Mouse (Mus musculus): ENCODE data around the gene Banf2.
A peak's percentile ranks its signal among the peaks of the same experiment; 100 is the strongest.

Gene Banf2

DNA sequence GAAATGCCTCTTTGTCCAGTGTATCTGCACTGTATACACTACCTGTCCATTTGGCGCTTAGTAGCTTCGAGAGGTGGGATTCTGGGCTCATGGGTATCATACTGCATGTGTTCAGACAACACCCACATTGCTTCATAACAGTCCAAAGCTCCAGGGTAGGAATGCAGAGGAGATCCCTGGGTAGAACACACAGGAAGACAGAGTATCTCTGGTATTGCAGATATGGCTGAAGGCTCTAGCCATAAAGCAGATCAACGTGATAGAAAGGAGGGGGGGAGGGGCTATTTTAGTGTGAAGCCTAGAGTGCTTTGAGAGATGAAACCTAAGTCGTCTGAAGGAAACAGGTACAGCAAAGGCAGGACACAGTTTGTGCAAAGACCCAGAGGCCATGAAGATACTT, 6.4 kb upstream of the Banf2 start:
- DNase-seq: no peak

DNA sequence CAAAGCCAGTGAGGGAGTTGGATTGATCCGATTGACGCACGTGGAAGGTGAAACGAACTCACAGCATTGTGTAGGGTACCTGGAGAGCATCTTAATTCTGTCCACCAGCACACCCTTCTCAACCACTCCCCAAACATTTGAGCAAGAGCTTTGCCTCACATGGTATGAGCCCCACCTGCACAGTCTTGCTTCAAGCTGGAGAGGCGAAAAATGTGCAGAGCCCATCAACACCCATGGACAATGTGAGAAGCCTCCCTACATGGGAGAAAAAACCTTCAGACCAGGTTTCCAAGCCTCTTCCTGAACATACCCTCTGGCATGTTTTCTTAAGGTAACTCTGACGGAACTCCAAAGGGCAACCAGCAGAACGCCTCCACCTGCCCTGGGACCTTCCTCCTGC, 2.1 kb upstream of the Banf2 start:
- no peak for DNase-seq

DNA sequence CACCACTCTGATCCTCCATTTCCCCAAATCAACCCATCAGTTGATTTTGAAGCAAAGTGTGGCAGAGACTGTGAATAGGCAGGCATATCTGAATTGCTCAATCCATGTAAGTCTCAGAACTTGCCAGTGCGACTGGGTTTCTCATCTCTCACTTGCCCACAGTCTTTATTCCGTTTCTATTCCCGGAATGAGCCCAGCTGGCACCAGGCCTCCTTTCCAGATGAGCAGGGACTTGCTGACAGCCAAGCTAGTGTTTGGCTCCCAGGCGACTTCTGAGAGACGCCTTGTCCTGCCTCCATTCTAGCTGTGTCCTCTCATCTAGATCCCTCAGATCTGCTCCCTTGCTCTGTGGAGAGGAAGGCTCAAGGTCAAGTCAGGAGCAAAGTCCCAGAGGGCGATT, 11.9 kb downstream of the Banf2 start:
- no peak for DNase-seq

DNA sequence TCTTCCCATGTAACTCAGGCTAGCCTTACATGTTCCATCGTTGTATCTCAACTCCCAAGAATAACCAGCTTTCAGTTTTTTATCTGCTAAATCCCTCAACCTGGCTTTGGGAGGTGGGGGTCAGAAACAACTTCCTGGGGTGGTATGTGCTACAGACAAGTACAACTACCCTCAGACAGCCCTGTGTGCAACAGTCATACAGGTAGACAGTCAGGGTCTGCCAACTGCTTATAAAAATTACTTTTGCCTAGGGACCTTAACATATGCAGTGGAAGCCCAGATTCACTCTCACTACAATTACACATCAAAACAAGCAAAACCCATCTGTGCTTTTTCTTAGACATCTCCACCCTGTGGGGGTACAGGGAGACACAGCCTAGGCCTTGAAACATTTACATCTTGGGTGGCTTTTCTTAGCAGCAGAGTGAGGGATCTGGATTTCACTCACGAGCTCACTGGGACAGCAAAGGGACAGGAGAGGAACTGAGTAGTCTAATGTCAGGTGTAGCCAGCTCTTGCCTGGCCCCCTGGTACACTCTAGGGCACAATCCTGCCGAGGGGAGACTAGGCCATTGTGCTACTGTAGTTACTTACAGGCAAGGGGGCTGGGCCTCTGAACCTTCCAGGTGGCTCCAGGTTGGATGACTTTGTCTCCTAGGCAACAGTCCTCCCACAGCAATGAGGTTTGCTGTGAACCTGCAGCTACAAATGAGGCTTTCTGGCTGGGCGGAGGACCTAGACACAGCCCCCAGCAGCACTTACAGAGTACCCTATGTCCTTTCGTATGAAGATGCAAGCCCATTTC, 13.1 kb downstream of the Banf2 start:
- no peak for DNase-seq

DNA sequence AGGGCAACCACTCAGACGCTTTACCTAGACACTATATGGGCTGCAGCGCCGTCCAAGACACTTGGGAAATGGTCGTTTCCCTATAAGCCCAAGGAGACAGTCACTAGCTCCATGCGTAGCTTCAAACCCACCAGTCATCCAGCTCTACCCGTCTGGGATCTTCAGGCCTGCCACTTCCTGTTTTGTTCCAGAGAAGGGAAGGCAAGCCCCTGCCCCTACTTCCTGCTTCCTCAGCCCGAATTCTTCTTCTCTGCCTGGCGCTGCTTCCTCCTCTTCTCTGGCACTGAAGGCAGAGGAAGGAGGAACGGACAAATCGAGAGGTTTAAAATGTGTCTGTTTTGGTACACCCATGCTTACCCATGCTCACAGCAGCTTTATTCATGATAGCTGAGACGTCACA, 14.1 kb downstream of the Banf2 start:
- peak; percentile 5 for DNase-seq

DNA sequence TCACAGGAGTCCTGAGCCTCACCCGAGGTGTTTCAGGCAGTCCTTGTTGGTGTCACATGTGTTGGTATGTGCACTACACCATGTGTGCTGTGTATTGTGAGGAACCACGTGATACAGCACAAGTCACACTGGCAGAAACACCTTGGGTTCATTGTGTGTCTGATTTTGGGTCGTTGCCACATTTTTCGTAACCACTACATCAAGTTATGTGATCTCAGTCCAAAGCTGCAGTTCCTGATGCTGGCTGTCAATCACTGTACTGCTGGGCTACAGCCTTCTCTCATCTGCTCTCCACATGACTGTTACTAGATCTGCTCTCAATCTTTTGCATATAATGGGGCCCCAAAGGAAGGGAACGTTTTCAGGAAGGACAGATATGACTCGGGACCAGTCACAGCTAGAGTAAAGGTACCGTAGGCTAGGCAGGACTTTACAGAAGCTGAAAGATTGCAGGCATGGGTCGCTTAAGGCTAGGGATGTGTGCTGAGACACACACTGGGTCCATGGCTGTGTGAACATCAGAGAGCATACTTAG, 17.4 kb downstream of the Banf2 start:
- no peak for DNase-seq

DNA sequence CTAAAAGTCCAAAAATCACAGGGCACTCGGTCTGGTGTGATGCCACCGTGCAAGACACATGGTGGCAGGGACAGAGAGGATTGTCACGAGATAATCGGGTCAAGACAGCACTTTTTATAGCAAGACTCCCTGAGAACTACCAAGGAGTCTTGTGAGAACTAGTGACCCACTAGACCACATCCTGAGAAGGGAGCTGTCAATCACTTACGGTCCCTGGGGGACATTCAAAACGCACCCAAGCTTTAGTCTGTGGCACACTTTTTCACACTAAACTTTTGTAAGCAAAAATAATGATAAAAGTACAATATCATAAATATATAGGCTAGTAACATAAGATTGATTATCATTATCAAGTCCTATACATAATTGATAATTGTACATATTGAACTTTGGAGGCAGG, 18.0 kb downstream of the Banf2 start:
- no peak for DNase-seq

DNA sequence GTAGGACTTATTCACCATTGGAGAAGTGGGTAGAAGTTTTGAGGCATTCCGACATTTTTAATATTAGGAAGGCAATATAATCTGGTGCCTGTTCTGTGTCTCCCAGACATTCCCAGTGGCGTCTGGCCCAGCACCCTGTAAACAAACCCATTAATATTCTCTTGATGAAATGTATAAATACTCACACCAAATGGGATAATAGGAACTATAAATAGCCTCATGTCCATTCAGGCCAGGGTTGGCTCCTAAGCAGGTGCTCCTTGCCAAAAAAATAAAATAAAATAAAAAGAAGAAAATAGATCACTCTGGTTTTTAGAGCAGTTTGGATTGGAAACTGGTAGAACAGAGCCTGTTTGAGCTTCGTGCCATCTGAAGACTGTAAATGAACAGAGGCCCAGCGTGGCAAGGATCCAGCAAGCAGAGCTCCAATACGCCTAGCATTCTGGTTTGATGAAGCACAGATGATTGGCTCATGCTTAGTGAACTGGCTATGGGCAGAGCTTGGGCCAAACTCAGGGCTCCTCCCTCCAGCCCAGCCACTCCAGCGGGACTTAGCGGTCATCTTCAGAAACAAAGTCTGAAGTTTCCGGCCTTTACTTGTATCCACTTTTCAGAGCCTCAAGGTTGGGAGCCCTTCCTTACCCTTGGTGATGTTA, 19.7 kb downstream of the Banf2 start:
- no peak for DNase-seq

DNA sequence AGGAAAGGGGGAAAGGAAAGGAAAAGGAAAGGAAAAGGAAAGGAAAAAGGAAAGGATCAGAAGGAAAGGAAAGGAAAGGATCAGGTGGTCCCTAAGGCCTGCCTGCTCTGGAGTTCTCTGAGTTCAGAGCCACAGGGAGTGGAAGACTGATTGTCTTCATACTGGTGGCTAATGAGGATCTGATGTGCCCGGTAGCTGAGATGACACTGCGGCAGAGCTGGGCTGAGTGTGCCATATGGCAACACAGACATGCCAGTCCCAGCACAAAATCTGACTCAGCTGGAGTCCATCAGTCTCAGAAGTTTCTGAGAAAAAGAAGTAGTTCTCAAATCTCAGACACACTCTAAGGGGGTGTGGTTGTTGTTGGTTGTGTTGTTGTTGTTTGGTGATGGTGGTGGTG, 24.9 kb downstream of the Banf2 start:
- DNase-seq: no peak

DNA sequence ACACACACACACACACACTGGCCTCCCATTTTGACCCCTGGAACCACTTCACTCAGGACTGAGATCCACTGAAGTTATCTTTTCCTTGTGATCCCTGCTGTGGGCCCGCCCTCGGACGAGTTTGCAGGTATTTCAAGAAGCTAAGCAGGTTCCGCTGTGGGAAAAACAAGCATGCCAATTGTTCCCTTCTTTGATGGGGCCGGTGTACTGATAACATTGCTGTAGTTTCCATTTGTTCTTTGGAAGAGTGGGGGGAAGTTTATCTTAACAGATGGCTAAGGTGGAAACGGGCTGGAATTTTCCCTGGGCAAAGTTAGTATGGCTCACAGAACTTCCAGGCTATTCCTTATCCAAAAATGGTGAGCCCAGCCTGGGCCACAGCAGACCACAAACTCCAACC, 28.8 kb downstream of the Banf2 start:
- DNase-seq: no peak

DNA sequence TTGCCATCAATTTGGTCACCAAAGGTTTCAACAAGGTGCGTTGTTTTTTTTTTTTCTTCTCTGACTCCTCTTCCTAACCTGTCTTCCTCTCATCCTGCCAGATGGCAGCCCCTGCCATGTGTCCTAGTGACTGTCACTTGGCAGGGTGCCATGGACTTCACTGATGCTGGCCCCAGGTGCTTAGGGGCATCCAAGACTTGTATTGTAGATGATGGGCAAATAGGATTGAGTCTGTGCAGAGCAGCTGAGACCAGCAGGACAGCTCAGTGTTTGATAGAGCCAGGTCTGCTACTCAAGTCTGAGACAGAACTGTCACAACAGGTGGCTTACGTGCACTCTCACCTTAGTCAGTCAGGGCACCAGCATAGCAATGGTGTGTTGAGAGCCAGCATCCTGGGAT, 32.6 kb downstream of the Banf2 start:
- DNase-seq: no peak

DNA sequence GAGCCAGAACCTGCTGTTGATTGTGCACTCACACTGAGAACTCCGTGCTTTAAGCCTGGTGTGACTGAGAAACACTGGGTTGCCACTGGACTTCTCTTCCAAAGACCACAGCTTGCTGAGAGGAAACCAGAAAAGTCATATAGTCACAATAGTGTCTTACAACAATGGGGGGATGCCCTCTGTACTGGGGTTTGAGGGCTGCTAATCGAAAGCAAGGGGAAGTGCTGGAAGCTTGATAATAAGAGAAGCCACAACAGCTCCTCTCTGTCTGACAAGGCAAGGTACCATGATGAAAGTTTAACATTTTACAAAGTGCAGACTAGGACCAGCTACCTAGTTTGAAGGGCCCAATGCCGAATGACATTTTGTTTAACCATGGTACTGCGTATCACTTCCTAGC, 36.8 kb downstream of the Banf2 start:
- DNase-seq: no peak

DNA sequence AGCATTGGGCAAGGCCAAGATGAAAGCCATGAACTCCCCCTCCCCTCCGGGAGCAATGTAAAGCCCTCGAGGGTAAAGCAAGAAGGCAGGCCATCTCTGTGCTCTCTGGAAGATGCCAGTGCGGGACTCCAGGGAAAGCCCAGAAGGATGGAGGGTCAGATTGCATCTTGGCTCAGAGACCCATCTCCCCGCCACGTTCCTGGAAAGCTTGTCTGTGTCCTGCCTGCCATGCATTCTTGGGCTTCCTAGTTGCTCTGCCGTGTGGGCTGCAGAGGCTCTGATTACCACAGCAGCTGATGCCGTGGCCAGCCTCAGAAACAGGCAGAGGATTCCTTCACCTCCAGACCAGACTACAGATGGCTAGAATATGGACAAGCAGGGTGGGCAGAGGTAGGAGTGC, 37.6 kb downstream of the Banf2 start:
- no peak for DNase-seq

DNA sequence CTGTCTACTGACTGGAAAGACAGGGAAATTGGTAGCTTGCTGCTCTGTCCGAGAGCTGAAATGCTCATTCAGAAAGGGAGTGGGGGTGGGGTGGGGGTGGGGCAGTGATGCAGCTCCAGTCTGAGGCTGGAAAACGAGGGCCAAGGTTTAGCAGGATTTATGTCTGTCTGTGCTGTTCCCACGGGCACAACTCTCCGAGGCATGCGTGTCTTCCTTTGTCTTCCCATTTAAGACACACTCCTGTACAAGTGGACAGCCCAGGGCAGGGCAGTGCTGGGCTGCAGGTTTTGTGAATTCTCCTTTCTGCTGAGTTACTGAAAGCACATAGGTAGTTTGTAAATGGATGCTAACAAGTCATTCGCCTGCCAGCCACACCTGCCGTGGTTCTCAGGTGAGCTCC, 39.8 kb downstream of the Banf2 start:
- no peak for DNase-seq

DNA sequence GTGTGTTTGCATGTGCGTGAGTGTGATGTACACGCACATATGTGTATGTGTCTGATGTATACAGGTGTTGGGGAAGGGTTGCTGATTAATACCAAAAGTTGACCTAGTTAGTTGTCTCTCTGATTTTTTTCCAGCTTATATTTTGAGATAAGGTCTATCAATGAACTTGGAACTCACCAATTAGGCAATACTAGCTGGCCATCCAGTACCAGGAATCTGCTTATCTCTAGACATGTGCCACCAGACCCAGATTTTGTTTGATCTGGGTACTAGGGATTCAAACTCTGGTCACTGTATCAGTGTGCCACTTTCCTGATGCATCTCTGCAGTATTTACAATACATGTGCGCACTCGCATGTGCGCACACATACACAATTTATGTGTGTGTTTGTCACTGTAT, 41.2 kb downstream of the Banf2 start:
- no peak for DNase-seq

DNA sequence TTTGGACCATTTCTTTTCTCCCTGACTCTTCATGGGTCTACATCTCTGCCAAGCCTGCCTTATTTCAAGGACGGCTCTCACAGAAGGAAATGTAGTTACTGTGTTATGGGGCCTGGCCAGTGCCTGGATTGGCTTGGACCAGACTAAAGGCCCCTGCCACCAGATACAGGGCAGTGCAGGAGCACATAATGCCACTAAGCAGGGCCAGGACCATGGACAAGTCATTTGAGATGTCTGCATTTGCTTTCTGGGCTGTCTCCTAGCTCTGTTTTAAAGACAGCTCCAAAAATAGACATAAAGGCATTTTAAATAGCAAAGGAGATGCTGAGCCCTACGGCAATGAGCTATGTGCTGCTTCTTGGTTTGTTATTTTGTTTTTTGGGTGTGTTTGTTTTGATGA, 43.8 kb downstream of the Banf2 start:
- no peak for DNase-seq

DNA sequence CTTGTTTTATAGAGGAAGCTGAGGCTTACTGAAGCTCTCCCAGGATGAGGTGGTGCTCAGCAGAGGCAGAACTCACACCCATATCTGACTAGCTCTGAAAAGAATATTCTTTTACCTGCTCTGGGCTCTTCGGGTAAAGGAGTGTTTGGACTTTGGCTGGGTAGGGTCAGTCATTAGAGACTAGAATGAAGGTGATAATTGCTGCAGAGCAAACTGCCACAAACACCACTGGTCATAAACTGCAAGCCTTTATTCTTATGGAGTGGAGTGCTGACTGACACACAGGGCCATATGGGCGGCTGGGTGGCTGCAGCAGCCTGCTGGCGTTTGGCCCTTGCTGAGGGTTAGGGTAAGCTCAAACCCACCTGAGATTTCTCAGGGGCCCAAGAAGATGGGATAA, 46.0 kb downstream of the Banf2 start:
- DNase-seq: no peak

DNA sequence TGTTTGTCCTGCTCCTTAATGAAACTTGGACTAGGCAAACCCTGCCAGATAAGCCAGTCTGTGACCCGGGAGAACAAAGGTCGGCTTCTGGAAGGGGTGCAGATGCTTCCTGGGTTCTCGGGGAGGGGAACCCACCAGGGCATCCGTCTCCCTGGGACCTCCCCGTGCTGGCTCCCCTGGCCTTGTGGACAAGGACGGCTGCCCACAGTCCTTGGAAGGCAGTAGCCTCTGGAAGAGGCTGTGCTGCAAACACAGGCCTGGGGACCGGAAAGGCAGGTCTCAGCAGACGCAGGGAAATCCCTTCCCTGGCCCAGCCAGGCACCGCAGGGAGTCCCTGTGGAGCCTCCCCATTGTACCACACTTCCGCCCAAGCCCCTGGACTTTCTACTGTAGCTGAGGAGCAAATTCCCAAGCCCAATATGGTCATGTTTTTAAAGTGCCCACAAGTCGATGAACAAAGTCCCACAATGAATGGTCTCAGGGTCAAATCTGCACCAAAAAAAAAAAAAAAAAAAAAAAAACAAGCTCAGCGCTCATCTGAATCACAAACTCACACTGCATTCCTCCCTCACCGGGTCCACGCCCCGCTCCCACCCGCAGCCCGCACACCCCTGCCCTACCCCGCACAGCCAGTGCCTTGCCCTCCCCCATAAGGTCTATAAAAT, 53.5 kb downstream of the Banf2 start:
- no peak for DNase-seq

DNA sequence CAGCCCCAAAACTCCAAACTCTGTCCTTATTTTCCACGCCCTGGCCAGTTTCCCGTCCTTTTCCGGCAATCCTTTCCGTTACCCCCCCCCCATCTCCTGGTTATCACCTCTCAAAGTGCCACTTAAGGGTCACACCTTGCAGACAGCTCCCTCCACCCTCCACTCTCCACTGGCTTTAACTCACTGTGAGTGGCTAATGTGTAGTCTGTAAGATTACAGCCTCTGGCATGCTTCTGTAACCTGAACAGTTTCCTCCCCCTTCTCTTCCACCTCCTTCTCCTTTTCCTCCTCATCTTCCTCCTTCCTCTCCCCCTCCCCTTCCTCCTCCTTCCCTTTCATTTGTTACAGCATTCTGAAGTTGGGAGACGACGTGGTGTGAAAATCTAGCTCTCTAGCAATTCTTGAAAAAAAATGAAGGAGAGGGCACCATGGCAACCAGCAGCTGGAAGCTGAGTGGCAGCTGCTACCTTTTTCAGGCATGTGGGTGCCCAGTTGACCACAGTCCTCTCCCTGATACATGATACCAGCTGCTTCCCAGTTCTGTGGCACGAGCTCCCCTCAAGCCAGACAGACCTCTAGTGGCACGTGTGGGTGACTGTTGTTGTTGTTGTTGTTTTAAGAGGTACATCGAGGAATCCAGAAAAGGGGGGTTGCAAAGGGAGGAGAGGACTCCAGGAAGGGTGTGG, 55.2 kb downstream of the Banf2 start:
- no peak for DNase-seq

DNA sequence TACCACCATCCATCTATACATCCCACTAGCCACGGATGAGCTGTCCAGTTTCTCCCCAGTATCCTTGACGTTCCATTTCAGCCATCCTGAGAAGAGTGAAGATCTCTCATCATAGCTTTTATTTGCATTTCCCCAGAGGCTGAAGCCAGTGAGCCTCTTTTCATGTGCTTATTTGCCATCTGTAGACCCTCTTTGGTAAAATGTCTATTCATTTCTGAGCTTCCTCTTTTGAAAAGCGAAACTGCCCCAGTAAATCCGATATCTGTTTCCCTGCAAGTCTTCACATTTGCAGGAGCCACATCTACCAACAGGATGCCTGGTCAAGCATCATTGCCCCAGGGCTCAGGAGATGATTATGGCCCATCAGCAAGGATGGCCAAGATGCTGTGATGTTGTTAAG, 59.9 kb downstream of the Banf2 start:
- DNase-seq: no peak

DNA sequence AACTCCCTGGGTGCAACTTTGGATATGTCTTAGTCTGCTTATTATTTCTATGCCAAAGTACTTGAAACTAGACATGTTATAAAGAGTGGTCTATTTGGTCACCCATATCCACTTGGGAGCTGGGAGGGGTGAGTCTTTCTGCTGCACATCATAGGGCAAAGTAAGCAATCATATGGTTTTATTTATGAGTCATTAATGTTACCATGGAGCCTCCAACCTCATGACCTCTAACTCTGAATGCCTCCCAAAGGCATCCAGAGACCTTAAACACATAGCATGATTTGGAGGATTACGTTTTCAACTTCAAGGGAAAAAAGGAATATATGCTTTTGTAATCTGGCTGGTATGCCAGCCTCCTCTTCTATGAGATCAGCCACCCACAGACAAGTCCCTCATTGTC, 61.9 kb downstream of the Banf2 start:
- DNase-seq: no peak

DNA sequence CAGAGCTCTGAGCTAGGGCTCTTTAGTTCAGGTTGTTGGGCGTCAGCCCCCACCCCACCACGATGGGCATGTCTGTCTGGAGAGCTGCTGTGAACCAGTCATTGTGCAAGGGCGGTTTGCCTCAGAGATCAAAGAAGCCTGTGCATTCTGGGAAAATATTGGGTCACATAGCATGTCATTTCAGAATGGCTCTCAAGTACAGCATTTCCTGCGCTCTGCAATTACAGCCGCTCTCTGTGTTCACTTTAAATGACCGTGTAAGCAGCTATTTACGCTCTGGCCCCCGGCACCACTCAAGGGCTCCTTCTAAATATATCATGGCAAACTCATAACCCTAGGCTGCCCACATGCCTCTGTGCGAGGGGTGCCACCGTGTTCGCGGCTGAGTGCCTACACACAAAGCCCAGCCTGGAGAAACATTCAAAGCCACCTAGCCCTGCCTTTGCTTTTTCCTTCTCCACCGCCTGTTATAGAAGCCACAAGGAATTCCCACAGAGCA, 68.7 kb downstream of the Banf2 start:
- DNase-seq: no peak

DNA sequence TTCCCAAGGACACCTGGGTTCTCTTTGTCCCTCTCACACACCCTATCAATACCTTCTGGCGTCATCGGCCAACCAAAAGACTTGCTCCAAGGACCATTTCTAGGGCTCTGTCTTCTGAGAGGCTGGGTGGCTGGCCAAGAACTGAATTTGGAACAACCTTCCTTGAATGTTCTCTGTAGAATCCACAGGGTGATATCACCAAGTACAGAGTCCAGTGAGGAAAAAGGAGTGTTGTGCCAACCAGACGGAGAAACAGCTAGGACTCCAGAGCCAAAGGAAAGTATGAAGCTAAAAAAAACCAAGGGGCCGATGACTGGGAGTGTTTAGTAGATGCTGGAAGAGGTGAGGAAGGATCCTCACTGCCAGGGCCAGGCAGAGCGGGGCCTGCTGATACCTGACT, 74.5 kb downstream of the Banf2 start:
- no peak for DNase-seq
